Mouse (Mus musculus): Measurements from ENCODE around the gene AU021092.

GRCm38 (mm10) chr16:5233418-5234313 lies 11.6 kb upstream of the AU021092 start, which contains the start of gene Alg1:
- no peak for TF ChIP-seq CTCF (IDR thresholded peaks at IDR 0.05; ENCODE audit: low read depth)
- no peak for TF ChIP-seq EP300 (IDR thresholded peaks at IDR 0.05; ENCODE audit: low read depth)
